Mouse (Mus musculus) ES-E14 (cell line): ENCODE measurements around the gene Prg2.

Source experiments
- HCFC1 ChIP-seq: IDR thresholded peaks from 2 replicates; pipeline ENCODE4 v1.6.1; 2012; ENCODE audit warnings: low read length, inconsistent platforms, borderline replicate concordance; ENCODE audit not compliant: insufficient read depth
- MAFK ChIP-seq: IDR thresholded peaks from 2 replicates; pipeline ENCODE4 v1.6.1; 2014; ENCODE audit warnings: mild to moderate bottlenecking, low read depth, low read length, inconsistent platforms; ENCODE audit not compliant: insufficient read depth
- ZC3H11A ChIP-seq: IDR thresholded peaks from 2 replicates; pipeline ENCODE4 v1.6.1; 2012; ENCODE audit warnings: low read depth, mild to moderate bottlenecking, inconsistent platforms, low read length, borderline replicate concordance
- ZNF384 ChIP-seq: IDR thresholded peaks from 2 replicates; pipeline ENCODE4 v1.6.1; 2012; ENCODE audit warnings: low read depth, low read length, inconsistent platforms

DNA sequence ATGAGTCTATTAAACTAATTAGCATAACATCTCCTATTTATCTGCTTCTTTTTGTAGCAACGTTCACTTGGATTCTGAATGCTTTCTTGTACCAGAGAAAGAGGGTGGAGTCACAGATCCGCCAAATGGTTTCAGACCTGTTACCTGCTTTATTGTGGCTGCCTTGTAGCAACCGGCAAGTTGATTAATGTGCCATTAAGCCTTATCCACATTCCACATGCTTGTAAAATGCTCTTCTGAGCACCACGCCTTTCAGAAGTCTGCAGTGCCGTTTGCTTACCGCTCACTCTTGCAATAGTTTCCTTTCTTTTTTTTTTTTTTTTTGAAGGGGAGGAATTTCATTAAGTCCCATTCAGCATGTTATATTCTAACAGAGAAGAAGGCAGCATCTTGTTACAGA lies 49.6 kb downstream of the Prg2 start:
- TF ChIP-seq ZNF384, result no peak
- no peak for TF ChIP-seq HCFC1
- no peak for TF ChIP-seq ZC3H11A
- TF ChIP-seq MAFK, result no peak
